Mouse (Mus musculus) embryonic facial prominence, embryonic 11.5 days (tissue): ENCODE results near the gene Cpsf6. TPM values are rescaled to one million over a fixed set of nuclear protein-coding genes. Genes with fewer than 3 reads are reported as not detected.
A peak's percentile ranks its signal among the peaks of the same experiment; 100 is the strongest.
"Not testable (repeated sequence)": the region's sequence is repeated elsewhere in the genome, so short reads cannot be mapped to it uniquely, and the experiment has no call there.

Experiments used
- ATAC-seq: fragments of 200-750 bp; cut with Nextera tagmentation; replicated peaks from 2 replicates; pipeline ENCODE4 v1.8.0; 2017; ENCODE audit warnings: low read depth; ENCODE audit not compliant: insufficient number of reproducible peaks, low FRiP score, low TSS enrichment
- DNase-seq: peaks from one replicate; pipeline ENCODE4 v3.0.0-alpha.2; 2015; ENCODE audit warnings: low spot score
- H3K27ac ChIP-seq: fragments of 300-500 bp; sonication (generic); replicated peaks from 2 replicates; pipeline ENCODE4 v1.5.1; 2014; ENCODE audit warnings: mild to moderate bottlenecking, low read depth, low read length, control low read depth
- H3K27me3 ChIP-seq: fragments of 300-500 bp; sonication (generic); 2 replicates; pipeline ENCODE4 v1.6.1; 2014; ENCODE audit warnings: mild to moderate bottlenecking, low read length, moderate library complexity, mixed read lengths; ENCODE audit not compliant: control insufficient read depth, insufficient read depth
- H3K36me3 ChIP-seq: fragments of 300-500 bp; sonication (generic); replicated peaks from 2 replicates; pipeline ENCODE4 v1.6.1; 2014; ENCODE audit warnings: low read depth, mild to moderate bottlenecking, low read length, moderate library complexity, mixed read lengths; ENCODE audit not compliant: control insufficient read depth, insufficient read depth
- H3K4me1 ChIP-seq: fragments of 300-500 bp; sonication (generic); 2 replicates; pipeline ENCODE4 v1.6.1; 2014; ENCODE audit warnings: low read length, mixed read lengths; ENCODE audit not compliant: control insufficient read depth, insufficient read depth
- H3K4me2 ChIP-seq: fragments of 300-500 bp; sonication (generic); 2 replicates; pipeline ENCODE4 v1.6.1; 2014; ENCODE audit warnings: low read depth, mild to moderate bottlenecking, control low read depth, low read length, moderate library complexity
- H3K4me3 ChIP-seq: fragments of 300-500 bp; sonication (generic); 2 replicates; pipeline ENCODE4 v1.5.1; 2014; ENCODE audit warnings: low read depth, low read length, control low read depth
- H3K9ac ChIP-seq: fragments of 300-500 bp; sonication (generic); replicated peaks from 2 replicates; pipeline ENCODE4 v1.6.1; 2014; ENCODE audit warnings: mild to moderate bottlenecking, control low read depth, low read length
- H3K9me3 ChIP-seq: fragments of 300-500 bp; sonication (generic); replicated peaks from 2 replicates; pipeline ENCODE4 v1.6.1; 2016; ENCODE audit warnings: mild to moderate bottlenecking, low read length, inconsistent platforms, mixed read lengths; ENCODE audit not compliant: control insufficient read depth
- WGBS: fragments of 180-500 bp; shearing (Covaris S2); extraction: QIAGEN DNeasy Blood & Tissue Kit; methylation state at CpG from one replicate; pipeline ENCODE4 v1.1.7; 2014; 5-methylcytosine and 5-hydroxymethylcytosine counted together
- polyA plus RNA-seq: library from polyadenylated mRNA; unstranded; fragments of >200 nt; fragmentation: Nextera tagmentation; extraction: Ambion mirVana; gene quantifications from 2 replicates; pipeline ENCODE4 v1.2.1, GENCODE M21; 2014

Cpsf6 gene
- polyA plus RNA-seq, 1 experiment from 2014 or later, result 223 TPM

GRCm38 (mm10) chr10:117393196-117393890, 13.5 kb upstream of the Cpsf6 start:
- no peak overlapping the region for H3K27ac ChIP-seq
- peak overlapping the region; percentile 35 for H3K4me3 ChIP-seq
- DNase-seq (peak; percentile 79), ATAC-seq (peak; percentile 56; the same call in 1 of the 2 replicates)
- H3K9ac ChIP-seq, result peak overlapping the region; percentile 46
- no peaks in the 10 kb centered on the region for H3K27me3 ChIP-seq
- H3K9me3 ChIP-seq, result no peaks in the 10 kb centered on the region
- peak overlapping the region; percentile 53 for H3K4me2 ChIP-seq
- 2% methylated on average over 20 of the region's 27 CpGs for WGBS
- H3K4me1 ChIP-seq, result no peaks in the 10 kb centered on the region
- no peaks in the 10 kb centered on the region for H3K36me3 ChIP-seq

GRCm38 (mm10) chr10:117392832-117393195, 13.0 kb upstream of the Cpsf6 start:
- DNase-seq (peak; percentile 15), ATAC-seq (no peak)
- WGBS, result 10% methylated on average over 5 of the region's 6 CpGs
- H3K36me3 ChIP-seq, result no peaks in the 10 kb centered on the region
- H3K9me3 ChIP-seq, result no peaks in the 10 kb centered on the region
- no peaks in the 10 kb centered on the region for H3K27me3 ChIP-seq
- H3K4me3 ChIP-seq, result peak overlapping the region; percentile 35; the same call in 1 of the 2 replicates
- H3K4me2 ChIP-seq, result peak overlapping the region; percentile 53
- no peak overlapping the region for H3K9ac ChIP-seq
- no peaks in the 10 kb centered on the region for H3K4me1 ChIP-seq
- no peak overlapping the region for H3K27ac ChIP-seq

- H3K9me3 ChIP-seq, H3K4me2 ChIP-seq, DNase-seq, H3K36me3 ChIP-seq, H3K4me1 ChIP-seq, ATAC-seq, H3K4me3 ChIP-seq, H3K27ac ChIP-seq, H3K9ac ChIP-seq, H3K27me3 ChIP-seq: not testable (repeated sequence)
- 95% methylated on average over 1 of the region's 1 CpGs for WGBS
These were observed 12.6 kb upstream of the Cpsf6 start for GRCm38 (mm10) chr10:117392397-117392796.

- Histone ChIP-seq H3K36me3 (no peaks in the 10 kb centered on the region), H3K9me3 (no peaks in the 10 kb centered on the region), H3K4me1 (no peaks in the 10 kb centered on the region), H3K27me3 (no peaks in the 10 kb centered on the region), H3K4me3 (no peak overlapping the region), H3K9ac (no peak overlapping the region), H3K4me2 (no peak overlapping the region), H3K27ac (no peak overlapping the region)
- ATAC-seq (no peak), DNase-seq (no peak)
- WGBS, result 90% methylated on average over 2 of the region's 2 CpGs
These were observed 12.0 kb upstream of the Cpsf6 start for GRCm38 (mm10) chr10:117391801-117392200.

GRCm38 (mm10) chr10:117391057-117391456, 11.2 kb upstream of the Cpsf6 start:
- no peak overlapping the region for H3K4me2 ChIP-seq
- no peak for ATAC-seq
- H3K36me3 ChIP-seq, result no peaks in the 10 kb centered on the region
- no peak overlapping the region for H3K27ac ChIP-seq
- 20% methylated on average over 5 of the region's 5 CpGs for WGBS
- no peak overlapping the region for H3K4me3 ChIP-seq
- H3K9ac ChIP-seq, result no peak overlapping the region
- no peaks in the 10 kb centered on the region for H3K4me1 ChIP-seq
- H3K9me3 ChIP-seq, result no peaks in the 10 kb centered on the region
- no peaks in the 10 kb centered on the region for H3K27me3 ChIP-seq
- no peak for DNase-seq

- ATAC-seq (0 out of 2 replicates have a peak, but pooled peaks have one; percentile 47), DNase-seq (no peak)
- H3K9ac ChIP-seq, result no peak overlapping the region
- H3K9me3 ChIP-seq, result no peaks in the 10 kb centered on the region
- H3K27ac ChIP-seq, result no peak overlapping the region
- 47% methylated on average over 31 of the region's 31 CpGs for WGBS
- H3K4me3 ChIP-seq, result no peak overlapping the region
- H3K36me3 ChIP-seq, result no peaks in the 10 kb centered on the region
- no peaks in the 10 kb centered on the region for H3K4me1 ChIP-seq
- no peak overlapping the region for H3K4me2 ChIP-seq
- H3K27me3 ChIP-seq, result no peaks in the 10 kb centered on the region
These were observed 10.4 kb upstream of the Cpsf6 start for GRCm38 (mm10) chr10:117389904-117390875.

GRCm38 (mm10) chr10:117389371-117389740, 9.5 kb upstream of the Cpsf6 start:
- DNase-seq (no peak), ATAC-seq (no peak)
- Histone ChIP-seq H3K4me1 (no peaks in the 10 kb centered on the region), H3K9ac (no peak overlapping the region), H3K4me2 (no peak overlapping the region), H3K9me3 (no peaks in the 10 kb centered on the region), H3K4me3 (no peak overlapping the region), H3K27me3 (no peaks in the 10 kb centered on the region), H3K36me3 (no peaks in the 10 kb centered on the region), H3K27ac (no peak overlapping the region)
- WGBS, result 68% methylated on average over 1 of the region's 1 CpGs
